Mouse (Mus musculus) brain, embryonic 14.5 days (tissue): ENCODE measurements at regions not wholly inside any gene's neighbourhood (a gene's known extent, or its start where the extent isn't known, plus 50 kb on each side); places are given as distances from the start of the nearest gene placed in this dataset.

ENCODE experiments used
- CTCF ChIP-seq: fragments of 200-500 bp; IDR thresholded peaks from 2 replicates; pipeline ENCODE4 v1.5.1; 2012; ENCODE audit warnings: inconsistent platforms, mild to moderate bottlenecking, moderate library complexity, borderline replicate concordance; ENCODE audit not compliant: insufficient read depth, insufficient read length; ENCODE audit errors: extremely low read depth
- POLR2A ChIP-seq: fragments of 200-500 bp; IDR thresholded peaks from 2 replicates; pipeline ENCODE4 v1.6.1; 2012; ENCODE audit warnings: mild to moderate bottlenecking, inconsistent platforms, borderline replicate concordance; ENCODE audit not compliant: poor library complexity, insufficient read depth, insufficient read length, severe bottlenecking; ENCODE audit errors: extremely low read depth

- TF ChIP-seq CTCF: no peak
- TF ChIP-seq POLR2A: no peak
Measured at GRCm38 (mm10) chr3:50634457-50635075, 191.2 kb upstream of the Slc7a11 start.
